Mouse (Mus musculus) retina, embryonic 14.5 days (tissue): Measurements from ENCODE around the gene Myt1l.

Experiments used
- DNase-seq: peaks from one replicate; pipeline ENCODE4 v3.0.0-alpha.2; 2015; ENCODE audit warnings: low spot score

Myt1l gene

DNA sequence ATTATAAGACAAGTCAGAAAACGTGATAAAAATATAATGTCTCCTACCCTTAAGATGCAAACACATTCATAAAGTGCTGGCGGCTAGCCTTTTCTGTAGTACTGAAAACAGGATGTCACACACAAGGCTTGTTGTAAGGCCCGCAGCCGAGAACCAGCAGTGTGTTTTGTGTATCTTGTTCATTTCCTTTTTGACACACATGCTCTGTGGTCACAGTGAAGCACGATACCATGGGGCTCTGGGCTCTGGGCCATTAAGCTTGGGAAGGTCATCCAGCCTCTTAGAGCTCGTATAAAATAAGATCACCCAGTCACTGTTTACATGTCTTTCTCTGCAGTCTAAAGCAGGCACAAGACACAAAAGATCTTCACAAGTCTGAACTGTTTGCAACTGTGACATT is 288.6 kb downstream of the Myt1l start:
- DNase-seq: no peak

DNA sequence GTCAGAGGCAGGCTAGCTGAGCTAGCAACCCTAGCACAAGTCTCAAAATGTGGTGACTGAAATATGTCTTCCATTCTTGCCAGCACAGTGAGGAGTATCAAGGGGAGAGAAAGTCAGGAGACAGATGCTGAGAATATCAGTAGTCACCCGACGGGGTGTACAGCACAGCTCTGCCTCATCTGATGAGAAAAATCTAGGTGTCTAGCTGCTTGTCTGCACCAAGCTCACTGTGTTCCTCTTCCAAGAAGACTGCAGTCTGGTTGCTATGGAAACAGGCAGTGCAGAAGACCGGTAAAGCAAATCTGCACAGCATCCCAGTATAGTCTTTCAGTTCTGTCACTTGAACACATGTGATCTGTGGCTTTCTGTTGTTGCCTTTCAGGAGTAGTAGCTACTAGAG is 294.0 kb downstream of the Myt1l start:
- peak; percentile 47 for DNase-seq

DNA sequence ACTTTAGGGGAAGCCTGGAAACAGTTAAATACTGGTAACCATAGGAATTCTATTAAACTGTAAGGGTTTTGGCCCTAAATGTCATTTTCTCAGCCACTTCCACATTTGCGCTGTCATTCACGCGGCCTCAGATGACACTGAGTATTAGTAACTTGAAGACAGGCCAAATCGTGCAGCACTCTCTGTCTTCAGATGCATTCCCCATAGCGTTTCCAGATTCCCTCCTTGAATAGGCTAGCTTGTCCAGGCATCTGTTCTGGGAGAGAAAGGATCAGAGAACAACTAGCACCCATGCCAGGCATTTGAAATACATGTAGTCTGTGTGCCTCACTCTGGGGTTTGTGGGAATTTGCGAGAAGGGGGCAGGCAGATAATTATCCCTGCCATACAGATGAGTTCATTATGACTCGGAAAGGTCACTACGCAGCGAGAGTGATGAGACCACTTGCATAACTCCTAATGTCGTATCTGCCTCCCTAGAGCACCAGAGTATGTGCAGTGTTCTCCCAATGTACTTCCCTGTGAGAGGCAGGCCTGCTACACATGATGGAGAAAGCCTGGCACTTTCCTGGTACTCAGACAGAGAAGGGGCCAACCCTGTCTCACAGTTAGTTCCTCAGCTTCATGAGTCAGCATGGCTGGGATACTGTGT is 295.7 kb downstream of the Myt1l start:
- no peak for DNase-seq

DNA sequence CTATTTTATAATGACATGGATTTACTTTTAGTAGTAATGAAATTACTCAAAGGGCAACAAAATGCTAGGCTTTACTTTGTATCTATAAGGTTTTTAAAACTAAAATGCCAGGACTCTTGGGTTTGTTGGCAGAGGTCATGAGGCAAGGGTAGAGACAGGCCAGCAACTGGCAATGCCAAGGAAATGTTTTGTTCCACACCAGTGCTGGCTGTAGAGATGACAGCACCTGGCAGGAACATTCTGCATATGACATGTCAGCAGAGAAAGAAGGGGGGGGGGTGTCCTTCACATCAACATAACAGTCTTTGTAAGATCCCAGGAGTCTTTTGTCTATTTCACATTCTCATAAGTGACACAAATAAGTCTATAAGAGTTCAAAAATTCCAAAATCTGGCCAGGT is 302.4 kb downstream of the Myt1l start:
- no peak for DNase-seq

DNA sequence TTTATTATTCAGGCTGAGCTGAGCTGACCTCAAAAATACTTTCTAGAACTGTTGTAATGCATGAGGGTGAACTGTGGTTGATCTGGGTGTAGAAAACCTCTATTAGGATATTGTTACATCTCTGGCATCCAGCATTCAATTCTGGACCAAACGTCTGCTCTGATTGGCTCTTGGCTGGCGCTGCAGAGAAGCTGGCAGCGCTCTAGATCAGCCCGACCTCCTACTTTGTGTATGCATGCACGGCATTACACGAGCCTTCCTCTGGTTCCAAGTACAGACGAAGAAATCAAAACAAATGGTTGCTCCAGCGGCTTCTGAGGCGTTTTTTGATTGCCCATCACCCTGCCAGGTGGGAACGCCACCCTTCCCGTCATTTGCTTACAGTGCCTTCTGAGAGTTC is 303.2 kb downstream of the Myt1l start:
- DNase-seq: no peak

DNA sequence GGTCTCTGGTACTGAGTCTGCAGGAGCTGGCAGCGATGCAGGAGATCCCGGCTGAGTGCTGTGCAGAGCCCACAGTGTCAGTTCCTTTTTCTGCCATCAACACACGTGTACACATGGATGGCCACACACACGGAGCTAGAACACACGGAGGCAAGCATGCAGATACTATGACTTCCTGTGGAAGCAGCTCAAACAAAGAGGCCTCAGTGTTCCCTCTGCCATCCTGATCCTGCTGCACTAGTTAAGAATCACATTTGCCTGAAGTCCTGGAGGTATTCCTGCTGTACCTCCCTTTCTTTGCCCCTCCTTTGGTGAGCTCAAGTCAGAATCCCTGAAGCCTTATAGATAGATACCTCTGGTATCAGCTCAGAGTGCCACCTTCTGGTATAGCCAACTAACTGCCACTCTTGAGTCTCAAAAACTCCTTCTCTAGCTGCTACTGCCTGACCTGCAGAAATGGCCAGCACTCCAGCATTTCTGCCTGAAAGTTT is 309.2 kb downstream of the Myt1l start:
- DNase-seq: peak; percentile 80

DNA sequence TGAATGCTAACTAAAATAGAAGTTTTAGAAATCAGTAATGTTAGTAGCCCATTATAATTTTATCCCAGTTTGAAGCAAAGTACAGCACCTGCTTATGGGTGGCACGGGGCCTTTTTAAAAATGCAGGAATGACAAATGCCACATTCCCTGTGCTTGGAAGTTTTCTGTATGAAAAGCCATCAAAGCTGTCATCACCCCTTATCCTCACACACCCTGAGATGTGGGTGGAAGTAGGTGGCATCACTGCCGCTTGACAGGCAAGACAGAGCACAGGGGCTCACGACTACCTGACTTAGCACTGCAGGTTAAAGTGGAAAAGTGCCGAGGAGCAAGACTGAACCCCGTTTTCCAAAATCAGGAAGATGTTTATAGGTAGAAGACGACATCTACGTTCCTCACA is 310.2 kb downstream of the Myt1l start:
- DNase-seq: no peak

DNA sequence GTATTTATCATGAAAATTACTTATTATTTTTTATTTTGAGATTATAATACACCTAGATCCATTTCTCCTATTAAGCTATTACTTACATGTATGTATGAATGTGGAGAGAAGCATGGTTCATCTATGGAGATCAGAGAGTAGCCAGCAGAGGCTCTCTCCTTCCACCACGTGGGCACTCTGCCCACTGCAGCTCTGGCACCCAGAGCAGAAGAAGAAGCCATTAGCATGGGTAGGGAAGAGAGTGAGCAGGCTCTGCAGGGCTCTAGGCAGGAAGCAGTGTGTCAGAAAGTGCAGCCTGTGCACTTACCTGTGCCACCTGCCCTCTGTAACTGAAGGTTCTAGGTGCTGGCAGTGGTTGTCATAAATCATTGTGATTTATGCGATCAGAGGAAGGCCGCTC is 321.8 kb downstream of the Myt1l start:
- no peak for DNase-seq

DNA sequence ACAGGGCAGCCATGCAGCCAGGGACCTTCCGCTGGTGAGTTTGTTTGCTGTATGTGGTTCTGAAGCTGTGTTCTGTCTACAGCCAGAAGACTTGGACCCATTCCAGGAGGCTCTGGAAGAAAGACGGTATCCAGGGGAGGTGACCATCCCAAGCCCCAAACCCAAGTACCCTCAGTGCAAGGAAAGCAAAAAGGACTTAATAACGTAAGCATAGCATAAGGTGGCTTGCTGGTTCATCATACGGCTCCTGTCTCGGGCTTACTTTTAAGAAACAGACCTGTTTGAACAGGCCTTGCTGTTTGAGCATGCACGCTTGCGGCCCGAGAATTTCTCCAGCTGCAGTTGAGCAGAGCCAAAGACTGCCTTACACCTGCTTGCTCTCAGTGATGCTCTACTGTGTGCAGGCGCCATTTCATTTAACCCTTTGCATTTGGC is 326.0 kb downstream of the Myt1l start:
- no peak for DNase-seq

DNA sequence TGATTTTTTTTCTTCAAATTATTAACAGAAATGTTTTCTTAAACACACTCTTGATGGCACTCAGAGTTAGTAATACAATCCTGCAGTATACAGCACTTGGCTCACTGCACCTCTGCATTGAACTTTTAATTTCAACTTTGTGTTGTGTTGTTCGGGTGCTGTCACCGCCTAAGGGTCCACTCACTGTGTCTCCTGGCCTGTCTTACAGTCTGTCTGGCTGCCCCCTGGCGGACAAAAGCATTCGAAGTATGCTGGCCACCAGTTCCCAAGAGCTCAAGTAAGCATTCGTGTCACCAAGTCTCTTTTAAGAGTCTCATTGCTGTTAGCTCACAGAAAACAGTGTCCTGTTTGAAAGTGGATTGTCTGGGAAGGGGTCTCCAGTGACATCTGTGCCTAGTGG is 326.8 kb downstream of the Myt1l start:
- peak; percentile 78 for DNase-seq

DNA sequence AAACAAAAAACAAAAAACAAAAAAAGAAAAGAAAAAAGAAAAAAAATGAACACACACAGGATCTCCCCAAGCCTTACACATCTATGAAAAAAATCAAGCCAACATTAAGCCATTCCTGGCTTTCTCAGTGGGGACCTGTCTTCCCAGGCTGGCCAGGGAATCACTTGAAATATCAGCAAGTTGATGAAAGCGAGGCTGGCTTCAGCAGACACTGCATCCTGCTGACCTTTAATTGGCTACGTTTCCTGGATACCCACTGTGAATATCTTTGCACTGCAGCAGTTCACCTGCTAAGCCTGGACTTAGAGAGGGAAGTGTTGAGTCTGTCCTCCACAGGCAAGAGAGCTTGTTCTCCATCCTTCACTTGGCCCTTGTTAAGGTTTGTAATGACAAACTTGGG is 332.8 kb downstream of the Myt1l start:
- no peak for DNase-seq

DNA sequence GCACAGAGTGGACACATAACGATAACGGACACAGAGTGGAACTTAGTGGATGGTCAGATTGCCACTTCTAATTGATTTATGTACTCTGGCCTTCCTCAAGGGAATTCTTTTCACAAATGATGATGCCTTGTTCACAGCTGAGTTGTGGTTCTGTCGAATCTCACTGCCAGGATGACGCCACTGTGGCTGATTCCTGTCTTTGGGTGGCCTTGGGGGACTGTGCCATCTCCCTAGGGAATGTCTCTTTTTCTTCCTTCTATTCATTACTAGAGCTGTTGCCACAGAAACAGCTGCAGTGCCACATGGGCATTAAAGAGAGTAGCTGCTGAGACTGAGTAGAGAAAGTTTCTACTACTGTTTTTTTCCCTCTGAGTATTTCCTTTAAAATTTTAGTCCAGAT is 340.1 kb downstream of the Myt1l start:
- no peak for DNase-seq

DNA sequence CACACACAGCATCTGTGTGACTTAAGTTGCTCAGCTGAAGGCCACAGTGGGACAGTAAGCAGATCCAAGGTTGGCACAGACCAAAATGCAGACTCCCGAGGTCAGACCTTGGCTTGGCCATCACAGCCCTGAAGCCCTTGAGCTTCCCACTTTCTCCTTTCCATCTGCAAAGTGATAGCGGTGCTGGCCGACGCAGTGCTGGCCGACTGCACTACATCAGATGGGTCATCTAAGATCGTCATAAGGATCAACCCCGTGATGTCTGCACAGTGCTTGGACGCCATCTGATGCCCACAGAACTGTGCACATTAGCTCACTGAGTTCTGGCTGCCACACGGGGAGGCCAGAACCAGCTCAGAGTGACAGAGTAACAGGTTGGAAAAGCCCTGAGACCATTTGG is 340.6 kb downstream of the Myt1l start:
- no peak for DNase-seq

DNA sequence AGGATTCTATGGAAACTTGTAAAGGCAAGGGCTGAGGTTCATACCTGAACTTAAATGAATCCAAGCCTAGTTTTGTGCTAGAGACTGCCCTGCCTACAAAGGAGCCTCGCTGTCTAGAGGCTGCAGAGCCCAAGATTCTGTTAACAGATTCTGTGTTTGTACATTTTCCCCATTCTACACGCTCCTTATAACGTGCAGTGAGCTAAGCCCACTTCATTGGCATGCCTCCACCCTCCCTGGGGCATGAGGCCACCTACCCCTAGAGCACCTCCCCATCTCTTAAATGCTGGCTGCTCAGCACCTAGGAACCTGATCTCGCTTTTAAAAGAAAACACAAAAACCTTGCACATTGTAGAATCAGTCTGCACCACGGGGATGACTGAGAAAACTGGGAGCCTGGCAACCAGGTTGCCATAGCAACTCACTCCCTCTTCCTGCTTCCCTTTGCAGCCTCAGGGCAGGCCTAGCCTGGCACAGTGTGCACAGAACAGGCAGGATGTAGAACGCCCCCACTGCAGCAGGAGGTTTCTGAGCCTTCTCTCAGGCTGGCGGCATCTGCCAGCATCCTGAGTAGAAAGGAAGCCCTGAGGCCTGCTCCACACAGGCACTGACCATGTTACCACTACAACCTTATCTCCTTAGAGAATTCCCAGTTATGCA is 344.1 kb downstream of the Myt1l start:
- peak; percentile 66 for DNase-seq

DNA sequence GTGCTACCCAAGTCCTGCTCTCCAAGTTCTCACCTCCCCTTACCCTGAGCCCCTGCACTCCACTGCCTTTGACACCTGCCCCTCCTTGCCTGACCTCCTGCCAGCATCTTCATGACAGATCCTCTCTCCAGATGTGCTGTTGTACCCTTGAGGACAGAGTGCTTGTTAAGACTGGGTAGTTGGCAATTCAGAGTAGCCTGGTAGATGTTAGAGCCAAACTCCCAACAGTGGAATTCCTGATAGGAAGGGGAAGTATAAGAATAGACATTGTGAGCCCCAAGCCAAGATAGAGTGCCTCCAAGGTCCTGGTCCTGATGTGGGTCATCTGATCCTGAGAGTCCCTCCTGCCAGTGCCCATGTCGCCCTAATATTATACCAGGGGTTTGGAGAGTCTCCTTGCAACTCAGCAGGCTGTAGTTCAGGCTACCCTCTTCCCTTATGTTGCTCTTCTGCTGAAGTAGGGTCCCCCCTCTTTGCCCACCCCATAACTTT is 345.1 kb downstream of the Myt1l start:
- DNase-seq: no peak

DNA sequence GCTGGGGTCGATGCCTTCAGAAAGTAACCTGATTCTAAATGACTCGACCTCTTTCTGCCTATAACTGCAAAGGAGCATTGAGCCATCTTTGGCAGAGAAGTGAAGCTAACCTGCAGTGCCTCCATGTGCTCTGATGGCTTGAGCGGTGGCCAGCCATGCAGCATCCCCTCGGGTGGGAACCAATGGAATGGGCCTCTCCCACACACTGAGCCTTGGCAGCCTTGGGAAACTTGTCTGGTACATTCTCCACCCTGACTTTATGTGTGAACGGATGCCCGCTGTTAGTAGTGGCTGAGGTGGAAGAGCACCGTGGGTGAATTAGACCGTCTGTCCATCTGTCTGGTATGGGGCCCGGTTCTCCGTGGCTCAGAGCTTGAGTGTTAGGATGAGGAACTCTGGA is 349.8 kb downstream of the Myt1l start:
- DNase-seq: no peak

DNA sequence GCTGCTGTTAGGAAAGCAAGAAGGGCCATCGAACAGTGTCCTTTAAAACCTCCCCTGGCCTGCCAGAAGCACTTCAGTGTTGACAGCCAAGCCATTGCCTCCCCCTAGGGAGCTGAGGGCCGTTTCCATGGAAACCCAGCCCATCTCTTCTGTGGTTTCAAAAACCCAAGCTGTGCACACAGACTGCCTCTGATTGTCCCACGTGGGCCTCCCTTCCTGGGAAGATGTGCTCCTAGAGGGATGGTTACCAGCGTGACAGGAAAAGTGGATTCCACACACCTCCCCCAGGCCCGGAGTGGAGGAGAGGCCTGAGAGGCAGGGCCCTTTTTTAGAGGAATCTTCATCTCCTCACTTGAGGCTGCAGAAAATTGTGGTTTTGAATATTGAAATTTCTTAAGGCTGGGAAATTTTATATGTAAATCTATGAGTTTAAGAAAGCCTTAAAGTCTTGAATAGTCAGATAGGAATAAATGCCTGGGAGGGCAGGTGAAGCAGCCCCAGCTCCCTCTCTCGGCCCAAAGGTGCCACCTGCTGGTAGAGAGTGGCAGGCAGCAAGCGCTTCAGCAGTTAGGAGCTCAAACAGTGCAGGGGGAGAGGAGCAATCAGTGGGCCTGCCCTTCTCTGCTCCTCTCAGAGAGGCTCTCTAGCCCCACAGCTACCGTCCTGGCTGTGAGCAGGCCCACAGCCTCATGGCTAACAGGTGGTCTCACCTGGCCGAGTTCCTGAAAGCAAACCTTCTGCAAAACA is 354.9 kb downstream of the Myt1l start:
- peak; percentile 89 for DNase-seq

DNA sequence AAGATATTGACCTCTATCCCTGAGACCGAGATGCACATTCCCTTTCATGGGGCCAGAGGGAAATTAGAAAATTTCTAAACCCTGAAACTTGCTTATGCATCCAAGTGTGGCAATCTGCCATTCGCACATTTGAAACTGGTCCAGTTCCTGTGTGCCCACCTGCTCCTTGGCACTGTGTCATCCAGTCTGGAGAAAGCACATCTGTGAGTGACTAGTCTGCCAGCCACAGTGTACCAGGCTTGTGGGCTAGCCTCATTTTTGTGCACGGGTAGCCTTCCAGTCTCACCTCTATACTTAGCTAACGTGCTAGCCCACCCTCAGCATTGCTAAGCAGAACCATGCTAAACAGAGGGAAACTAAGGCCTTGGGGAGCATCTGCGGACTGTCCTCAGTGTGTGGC is 356.2 kb downstream of the Myt1l start:
- DNase-seq: no peak

DNA sequence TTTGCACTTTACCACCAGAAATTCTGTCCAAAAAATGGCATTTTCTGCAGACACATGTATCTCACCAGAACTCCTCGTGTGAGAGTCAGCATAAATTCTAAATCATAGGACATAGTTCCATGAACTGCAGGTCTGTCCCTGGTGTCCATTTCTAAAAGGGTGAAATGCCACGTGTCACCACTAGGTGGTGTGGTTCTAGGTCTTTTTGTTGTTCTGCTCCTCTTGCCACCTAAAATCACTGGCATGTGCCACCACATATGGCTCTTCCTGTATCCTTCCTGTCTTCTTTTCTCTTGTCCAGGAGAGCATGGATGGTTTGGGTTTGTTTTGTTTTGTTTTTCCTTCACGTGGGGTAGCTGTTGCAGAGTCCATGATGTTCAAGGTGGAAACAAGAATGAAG is 366.5 kb downstream of the Myt1l start:
- peak; percentile 84 for DNase-seq

DNA sequence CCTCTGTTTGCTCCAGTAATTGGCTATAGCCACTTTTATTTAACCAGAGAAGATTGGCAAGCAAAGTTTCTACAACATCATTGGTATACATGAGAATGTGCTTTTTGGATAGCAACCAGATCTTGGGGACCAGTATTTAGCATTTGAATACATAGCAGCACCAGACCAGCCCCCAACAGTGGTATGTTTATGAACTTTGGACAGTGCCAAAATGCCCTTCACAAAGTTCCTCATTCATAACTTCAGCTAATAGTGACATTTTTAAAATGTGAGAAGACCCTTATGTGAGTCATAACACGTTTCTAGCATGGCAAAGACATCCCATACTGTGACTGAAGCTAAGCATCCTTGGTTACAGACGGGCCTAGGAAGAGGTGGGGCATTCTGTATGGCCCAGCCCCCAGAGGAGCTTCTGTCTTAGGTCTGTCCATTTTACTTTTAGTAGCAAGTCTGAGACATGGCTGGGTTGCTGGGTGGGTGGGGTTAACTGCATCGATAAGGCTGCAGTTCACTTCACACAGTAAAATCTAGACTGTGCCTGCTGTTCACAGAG is 369.4 kb downstream of the Myt1l start:
- DNase-seq: no peak

DNA sequence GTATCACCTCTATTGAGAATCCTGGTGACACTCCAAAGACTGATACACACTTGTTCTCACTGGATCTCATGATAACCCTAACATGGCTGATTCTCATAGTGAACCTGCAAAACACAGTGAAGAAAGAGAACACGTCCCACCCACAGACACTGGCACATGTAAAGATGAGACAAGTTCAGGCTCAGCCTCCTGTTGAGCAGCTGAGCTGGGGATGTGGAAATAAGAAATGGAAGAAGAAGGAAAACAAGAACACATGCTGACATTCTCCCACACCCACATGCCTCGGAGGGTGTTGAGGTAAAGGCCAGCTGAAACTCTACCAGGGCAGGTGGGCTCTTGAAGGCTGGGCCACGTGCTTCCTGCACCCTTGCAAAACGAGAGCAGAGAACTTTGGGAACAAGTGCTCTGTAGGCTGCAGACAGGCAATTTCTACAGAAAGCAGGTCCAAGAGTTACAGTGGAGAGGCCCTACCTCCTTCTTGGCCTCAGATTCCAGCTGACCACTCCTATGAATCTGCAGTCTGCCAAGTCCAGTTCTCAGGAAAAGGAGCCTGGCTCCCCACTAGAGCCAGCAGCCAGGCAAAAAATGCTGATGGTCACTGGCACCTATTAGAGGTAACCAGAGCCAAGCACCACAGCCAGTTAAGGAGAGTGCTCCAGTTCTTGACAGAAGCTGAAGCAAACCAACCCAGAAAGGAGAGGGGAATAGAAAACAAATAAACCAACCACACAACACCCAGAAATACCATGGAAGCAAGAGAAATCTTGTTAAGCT is 376.1 kb downstream of the Myt1l start:
- DNase-seq: no peak

DNA sequence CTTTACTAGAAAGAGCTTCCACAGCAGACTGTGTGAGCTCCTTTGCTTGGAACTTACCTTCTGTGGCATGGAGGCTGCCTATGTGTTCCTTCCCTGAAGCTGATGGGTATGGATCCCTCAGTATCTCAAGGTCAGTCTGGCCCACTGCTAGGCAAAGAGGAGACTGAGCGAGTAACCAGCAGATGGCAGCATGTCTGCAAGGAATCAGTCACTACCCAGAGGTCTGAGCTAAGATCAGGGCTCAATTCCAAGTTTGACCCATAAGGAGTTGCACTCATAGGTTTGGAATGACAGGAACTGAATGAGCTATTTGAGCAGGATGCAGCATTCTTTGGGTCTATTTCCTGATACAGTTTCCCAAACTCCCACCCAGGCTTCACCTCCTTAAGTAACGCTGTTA is 378.9 kb downstream of the Myt1l start:
- peak; percentile 78 for DNase-seq
